Mouse (Mus musculus) forebrain, embryonic 12.5 days (tissue): Measurements from ENCODE around the gene Zscan20. TPM values are rescaled to one million over a fixed set of nuclear protein-coding genes. Genes with fewer than 3 reads are reported as not detected.

ENCODE experiments used
- ATAC-seq: fragments of 200-750 bp; cut with Nextera tagmentation; 2 replicates; pipeline ENCODE4 v1.8.0; 2017; ENCODE audit warnings: moderate TSS enrichment; ENCODE audit not compliant: low FRiP score
- H3K27ac ChIP-seq: fragments of 300-500 bp; sonication (generic); 2 replicates; pipeline ENCODE4 v1.5.1; 2016; ENCODE audit warnings: mild to moderate bottlenecking
- H3K27me3 ChIP-seq: fragments of 300-500 bp; sonication (generic); 2 replicates; pipeline ENCODE4 v1.6.1; 2016; ENCODE audit warnings: mild to moderate bottlenecking
- H3K36me3 ChIP-seq: fragments of 300-500 bp; sonication (generic); replicated peaks from 2 replicates; pipeline ENCODE4 v1.6.1; 2016; ENCODE audit warnings: mild to moderate bottlenecking
- H3K4me1 ChIP-seq: fragments of 300-500 bp; sonication (generic); 2 replicates; pipeline ENCODE4 v1.6.1; 2016
- H3K4me2 ChIP-seq: fragments of 300-500 bp; sonication (generic); 2 replicates; pipeline ENCODE4 v1.6.1; 2016; ENCODE audit warnings: mild to moderate bottlenecking, moderate library complexity
- H3K4me3 ChIP-seq: fragments of 300-500 bp; sonication (generic); replicated peaks from 2 replicates; pipeline ENCODE4 v1.5.1; 2016; ENCODE audit warnings: mild to moderate bottlenecking
- H3K9ac ChIP-seq: fragments of 300-500 bp; sonication (generic); 2 replicates; pipeline ENCODE4 v1.6.1; 2016; ENCODE audit warnings: mild to moderate bottlenecking
- H3K9me3 ChIP-seq: fragments of 300-500 bp; sonication (generic); 2 replicates; pipeline ENCODE4 v1.6.1; 2016
- WGBS: fragments of 180-500 bp; shearing (Covaris S2); methylation state at CpG from one replicate; pipeline ENCODE4 v1.1.7; 2016; 5-methylcytosine and 5-hydroxymethylcytosine counted together
- polyA plus RNA-seq: library from polyadenylated mRNA; unstranded; fragments of >200 nt; fragmentation: Nextera tagmentation; extraction: Ambion mirVana; gene quantifications from 2 replicates; pipeline ENCODE4 v1.2.1, GENCODE M21; 2016

Zscan20 gene
- 7.4 and 8.3 TPM in 2 replicates for polyA plus RNA-seq

GRCm38 (mm10) chr4:128609925-128610402 is at the start of gene Zscan20:
Gene Zscan20 (minus strand): TSS chr4:128610098.
- Histone ChIP-seq H3K27me3 (no peaks in the 10 kb centered on the region), H3K4me3 (peak within 1 kb of the TSS; percentile 67), H3K9me3 (no peaks in the 10 kb centered on the region), H3K9ac (peak within 1 kb of the TSS; percentile 76), H3K36me3 (no peaks in the 10 kb centered on the region), H3K27ac (peak within 1 kb of the TSS; percentile 31; the same call in 1 of the 2 replicates), H3K4me1 (peaks cover 13% of the 10 kb centered on the region), H3K4me2 (peak within 1 kb of the TSS; percentile 77)
- WGBS, result under 1% methylated on average over 24 of the region's 24 CpGs
- ATAC-seq, result peak; percentile 97

DNA sequence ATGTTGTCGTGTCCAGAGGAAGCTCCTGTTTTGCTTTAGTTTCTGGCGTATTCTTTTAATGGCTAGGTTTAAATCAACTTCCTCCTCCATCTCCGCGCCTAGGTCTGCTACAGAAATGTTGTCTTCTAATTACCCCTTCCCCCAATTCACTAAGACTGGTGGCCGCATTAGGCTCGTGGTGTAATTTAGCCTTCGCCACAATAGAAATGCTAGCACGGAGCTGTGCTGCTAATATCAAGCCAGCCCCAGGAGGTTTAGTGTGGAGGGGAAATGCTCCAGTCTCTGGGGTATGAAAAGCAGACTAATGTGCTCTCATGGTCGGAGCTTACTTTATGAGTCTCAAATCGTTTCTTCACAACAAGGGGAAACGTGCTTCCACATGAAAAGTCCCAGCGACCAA is 45.5 kb upstream of the Zscan20 start:
- WGBS, result 4% methylated on average over 12 of the region's 12 CpGs
- peaks cover 29% of the 10 kb centered on the region for H3K4me1 ChIP-seq
- H3K9me3 ChIP-seq, result no peaks in the 10 kb centered on the region
- H3K27ac ChIP-seq, result peak overlapping the region; percentile 81
- peak overlapping the region; percentile 72 for H3K4me3 ChIP-seq
- H3K36me3 ChIP-seq, result no peaks in the 10 kb centered on the region
- H3K27me3 ChIP-seq, result peaks cover 21% of the 10 kb centered on the region
- ATAC-seq, result no peak
- H3K9ac ChIP-seq, result peak overlapping the region; percentile 70
- H3K4me2 ChIP-seq, result peak overlapping the region; percentile 96

GRCm38 (mm10) chr4:128654505-128655381 is 44.8 kb upstream of the Zscan20 start, which contains the start of gene Phc2:
Gene Phc2 (plus strand): TSS chr4:128654702.
- H3K27ac ChIP-seq, result peak within 1 kb of the TSS; percentile 81
- H3K36me3 ChIP-seq, result no peaks in the 10 kb centered on the region
- peak within 1 kb of the TSS; percentile 96 for H3K4me2 ChIP-seq
- no peaks in the 10 kb centered on the region for H3K9me3 ChIP-seq
- peak; percentile 99 for ATAC-seq
- H3K4me3 ChIP-seq, result peak within 1 kb of the TSS; percentile 72
- peaks cover 29% of the 10 kb centered on the region for H3K4me1 ChIP-seq
- peak within 1 kb of the TSS; percentile 70 for H3K9ac ChIP-seq
- WGBS, result under 1% methylated on average over 68 of the region's 85 CpGs
- peaks cover 21% of the 10 kb centered on the region for H3K27me3 ChIP-seq

DNA sequence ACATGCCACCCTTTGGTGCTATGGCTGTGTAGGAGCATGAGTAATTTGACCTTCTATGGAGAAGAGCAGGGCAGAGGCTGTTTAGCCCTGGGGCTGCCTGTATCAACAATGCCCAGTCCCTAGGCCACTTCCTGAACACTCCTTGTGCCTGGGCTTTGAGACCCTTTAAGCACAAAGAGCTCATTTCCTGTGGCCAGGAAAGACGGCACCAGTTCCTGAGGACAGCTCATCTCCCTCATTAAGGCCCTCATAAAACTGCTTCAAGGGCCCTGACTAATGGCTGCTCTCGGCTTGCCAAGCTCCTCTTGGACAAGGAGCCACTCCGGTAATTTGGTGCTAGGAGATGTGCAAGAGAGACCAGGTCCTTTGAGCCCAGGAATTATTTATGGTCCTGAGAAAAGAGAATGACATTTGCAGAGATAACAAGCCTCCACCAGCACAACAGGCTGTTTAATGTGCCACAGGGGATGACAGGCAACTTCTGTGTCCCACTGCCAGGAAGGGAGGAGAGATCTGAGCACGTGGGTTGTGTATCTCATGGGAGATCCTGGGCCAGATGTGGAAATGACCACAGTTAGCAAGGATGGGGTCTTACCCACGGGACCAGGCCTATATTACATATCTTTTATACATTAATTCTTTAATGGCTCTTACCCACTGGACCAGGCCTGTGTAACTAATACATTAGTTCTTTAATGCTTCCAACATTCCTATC is 42.8 kb upstream of the Zscan20 start:
- Histone ChIP-seq H3K36me3 (no peaks in the 10 kb centered on the region), H3K4me2 (no peak overlapping the region), H3K27me3 (peaks cover 17% of the 10 kb centered on the region), H3K4me1 (peaks cover 29% of the 10 kb centered on the region), H3K4me3 (no peak overlapping the region), H3K27ac (no peak overlapping the region), H3K9ac (no peak overlapping the region), H3K9me3 (no peaks in the 10 kb centered on the region)
- 56% methylated on average over 5 of the region's 5 CpGs for WGBS
- no peak for ATAC-seq

GRCm38 (mm10) chr4:128651530-128651929 is 41.6 kb upstream of the Zscan20 start:
- ATAC-seq, result no peak
- Histone ChIP-seq H3K27me3 (peaks cover 10% of the 10 kb centered on the region), H3K4me2 (no peak overlapping the region), H3K27ac (no peak overlapping the region), H3K4me3 (no peak overlapping the region), H3K9me3 (no peaks in the 10 kb centered on the region), H3K36me3 (no peaks in the 10 kb centered on the region), H3K4me1 (peaks cover 29% of the 10 kb centered on the region), H3K9ac (no peak overlapping the region)
- 69% methylated on average over 3 of the region's 3 CpGs for WGBS

DNA sequence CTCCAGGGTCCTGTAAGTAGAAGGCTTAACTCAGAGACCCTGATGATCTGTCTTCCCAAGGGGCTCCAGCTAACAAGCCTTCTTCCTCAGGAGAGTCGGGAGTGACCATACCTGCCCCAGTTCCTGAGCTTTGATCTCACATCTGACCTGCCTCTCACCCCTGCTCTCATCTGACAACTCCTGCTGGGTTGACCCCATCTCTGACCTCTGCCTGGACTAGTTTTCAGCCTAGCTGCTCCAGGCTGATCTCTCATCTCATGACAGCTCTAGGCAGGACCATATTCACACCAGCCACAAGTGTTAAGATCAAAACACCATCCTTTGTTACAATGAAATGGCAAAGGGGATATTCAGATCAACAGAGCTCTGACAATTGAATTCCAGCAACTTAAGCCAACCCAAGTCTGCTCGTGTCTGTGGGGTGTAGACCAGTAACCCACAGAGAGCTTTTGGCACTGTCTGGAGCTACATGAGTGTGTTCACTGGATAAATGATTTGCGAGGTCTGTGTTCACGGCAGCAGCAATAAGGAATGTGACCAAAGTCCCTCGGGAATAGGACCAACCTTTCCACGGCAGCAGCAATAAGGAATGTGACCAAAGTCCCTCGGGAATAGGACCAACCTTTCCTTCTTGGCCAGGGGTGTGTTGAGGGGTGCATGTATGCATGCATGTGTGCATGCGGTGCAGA is 38.8 kb upstream of the Zscan20 start:
- WGBS, result 66% methylated on average over 8 of the region's 8 CpGs
- ATAC-seq, result no peak
- Histone ChIP-seq H3K36me3 (no peaks in the 10 kb centered on the region), H3K27me3 (no peaks in the 10 kb centered on the region; the same call in 1 of the 2 replicates), H3K4me1 (peaks cover 8% of the 10 kb centered on the region), H3K4me2 (no peak overlapping the region), H3K27ac (no peak overlapping the region), H3K9ac (no peak overlapping the region), H3K4me3 (no peak overlapping the region), H3K9me3 (no peaks in the 10 kb centered on the region)

DNA sequence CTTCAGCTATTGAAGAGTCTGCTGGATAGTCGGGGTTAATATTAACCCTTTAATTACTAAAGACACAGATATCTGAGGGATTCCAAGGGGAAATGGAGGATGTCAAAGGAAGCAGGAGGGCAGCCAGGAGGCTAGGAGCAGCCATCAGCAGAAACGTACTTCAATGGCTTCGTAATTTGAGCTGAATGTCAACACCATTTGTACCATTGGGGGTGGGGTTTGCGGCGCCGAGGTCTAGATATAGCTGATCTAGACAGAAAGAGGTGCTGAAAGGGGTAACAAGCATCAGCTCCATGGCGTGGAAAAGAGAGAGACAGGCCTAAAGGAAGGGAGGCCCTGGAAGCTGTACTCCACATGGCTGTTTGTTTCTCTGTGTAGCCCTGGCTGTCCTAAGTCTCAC is 36.9 kb upstream of the Zscan20 start:
- no peak for ATAC-seq
- Histone ChIP-seq H3K4me3 (no peak overlapping the region), H3K9me3 (no peaks in the 10 kb centered on the region), H3K9ac (no peak overlapping the region), H3K27me3 (no peaks in the 10 kb centered on the region), H3K4me2 (no peak overlapping the region), H3K27ac (no peak overlapping the region), H3K4me1 (no peaks in the 10 kb centered on the region), H3K36me3 (no peaks in the 10 kb centered on the region)
- 51% methylated on average over 7 of the region's 7 CpGs for WGBS

GRCm38 (mm10) chr4:128645896-128646295 is 36.0 kb upstream of the Zscan20 start:
- Histone ChIP-seq H3K36me3 (no peaks in the 10 kb centered on the region), H3K4me3 (no peak overlapping the region), H3K9ac (no peak overlapping the region), H3K27ac (no peak overlapping the region), H3K27me3 (no peaks in the 10 kb centered on the region), H3K9me3 (no peaks in the 10 kb centered on the region), H3K4me2 (no peak overlapping the region), H3K4me1 (no peaks in the 10 kb centered on the region)
- WGBS, result 85% methylated on average over 6 of the region's 6 CpGs
- no peak for ATAC-seq

DNA sequence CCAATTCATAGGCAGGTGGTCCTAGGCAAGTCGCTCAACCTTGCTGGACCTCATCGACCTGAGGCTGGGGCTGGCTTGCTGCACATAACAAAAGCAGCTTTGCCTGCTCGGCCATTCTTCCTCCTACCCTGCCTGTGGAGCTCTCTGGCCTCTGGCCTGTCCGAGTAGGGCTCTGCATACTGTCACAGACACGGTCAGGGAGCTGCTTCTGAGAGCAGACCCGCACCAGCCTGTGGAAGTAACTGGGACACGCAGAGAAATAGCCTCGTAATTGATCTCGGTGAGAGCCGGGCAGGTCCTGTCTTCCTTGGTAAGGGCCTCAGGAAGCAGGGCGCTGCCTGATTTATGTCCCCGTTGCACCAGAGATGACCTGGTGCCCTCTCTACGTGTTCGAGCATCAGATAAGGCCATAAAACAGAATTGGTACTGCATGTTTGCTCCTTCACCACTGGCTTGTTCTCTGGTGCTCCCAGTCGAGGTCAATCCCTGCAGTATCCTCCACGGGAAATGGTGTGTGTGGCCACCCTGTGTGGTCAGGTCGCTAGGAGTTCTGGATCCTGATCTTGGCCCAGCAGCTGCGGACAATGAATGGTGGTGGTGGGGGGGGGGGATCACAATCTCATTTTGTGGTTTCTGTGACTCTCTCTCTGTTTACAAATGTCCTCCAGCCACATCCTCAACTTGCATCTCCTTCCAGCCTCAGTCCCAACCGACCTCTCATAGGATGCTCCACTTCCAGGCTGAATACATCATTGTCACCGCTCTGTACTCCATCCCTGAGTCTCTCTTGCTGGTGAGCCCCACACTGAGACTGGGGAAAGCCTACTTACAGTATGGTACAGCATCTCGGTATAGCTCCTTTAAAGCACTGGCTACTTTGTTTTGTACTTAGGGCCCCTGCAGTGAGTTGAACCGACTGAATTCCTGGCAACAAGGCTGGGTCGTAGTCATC is 32.1 kb upstream of the Zscan20 start:
- Histone ChIP-seq H3K4me3 (no peak overlapping the region), H3K4me1 (peaks cover 5% of the 10 kb centered on the region), H3K27me3 (no peaks in the 10 kb centered on the region), H3K36me3 (no peaks in the 10 kb centered on the region), H3K9ac (no peak overlapping the region), H3K9me3 (no peaks in the 10 kb centered on the region), H3K27ac (no peak overlapping the region), H3K4me2 (no peak overlapping the region)
- no peak for ATAC-seq
- 64% methylated on average over 23 of the region's 23 CpGs for WGBS

- WGBS, result 86% methylated on average over 18 of the region's 18 CpGs
- ATAC-seq, result no peak
- H3K27ac ChIP-seq, result 0 out of 2 replicates have a peak overlapping the region, but pooled peaks have one; percentile 36
Measured at GRCm38 (mm10) chr4:128638265-128638923, 28.5 kb upstream of the Zscan20 start.

GRCm38 (mm10) chr4:128637250-128637649 is 27.4 kb upstream of the Zscan20 start:
- H3K9me3 ChIP-seq, result no peaks in the 10 kb centered on the region
- ATAC-seq, result no peak
- 62% methylated on average over 11 of the region's 11 CpGs for WGBS
- no peak overlapping the region for H3K9ac ChIP-seq
- no peaks in the 10 kb centered on the region for H3K27me3 ChIP-seq
- H3K4me3 ChIP-seq, result no peak overlapping the region
- no peak overlapping the region for H3K4me2 ChIP-seq
- peaks cover 14% of the 10 kb centered on the region for H3K4me1 ChIP-seq
- H3K27ac ChIP-seq, result 0 out of 2 replicates have a peak overlapping the region, but pooled peaks have one; percentile 8
- H3K36me3 ChIP-seq, result no peaks in the 10 kb centered on the region

More at GRCm38 (mm10) chr4:128638265-128638923, 28.5 kb upstream of the Zscan20 start:
- Histone ChIP-seq H3K9me3 (no peaks in the 10 kb centered on the region), H3K4me1 (peaks cover 14% of the 10 kb centered on the region), H3K27me3 (no peaks in the 10 kb centered on the region), H3K4me3 (no peak overlapping the region), H3K9ac (no peak overlapping the region), H3K4me2 (no peak overlapping the region), H3K36me3 (no peaks in the 10 kb centered on the region)
